Mouse (Mus musculus): ENCODE measurements at regions not wholly inside any gene's neighbourhood (a gene's known extent, or its start where the extent isn't known, plus 50 kb on each side); places are given as distances from the start of the nearest gene placed in this dataset.

DNA sequence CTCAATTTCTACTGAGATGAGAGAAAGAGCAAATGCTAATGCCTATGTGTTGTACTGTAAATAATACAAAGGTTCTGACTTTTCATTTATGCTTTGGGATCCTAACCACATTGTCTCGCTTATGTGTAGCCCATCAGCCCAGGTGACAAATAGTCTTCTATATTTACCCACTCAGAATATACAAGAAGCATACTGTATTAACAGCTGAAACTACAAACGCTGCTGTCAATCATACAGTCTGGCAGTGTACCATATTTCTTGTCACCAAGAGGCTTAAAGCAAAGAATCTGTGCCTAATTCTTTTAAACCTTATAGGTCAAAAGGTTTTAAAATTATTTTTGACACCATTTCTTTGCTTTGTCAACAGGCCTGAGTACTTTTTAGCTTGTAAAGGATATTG is 160.8 kb upstream of the Pitx2 start:
- in situ Hi-C loops (cut with MboI, MseI): no loop called here

GRCm38 (mm10) chr3:129044834-129045233 is 154.8 kb upstream of the Pitx2 start:
- in situ Hi-C loops (cut with MboI, MseI): no loop called here

- in situ Hi-C loops (cut with MboI, MseI): no loop called here
Measured at GRCm38 (mm10) chr3:129049899-129050597, 149.6 kb upstream of the Pitx2 start.

- in situ Hi-C loops (cut with MboI, MseI): no loop called here
Measured at GRCm38 (mm10) chr3:129065457-129066364, 134.0 kb upstream of the Pitx2 start.

DNA sequence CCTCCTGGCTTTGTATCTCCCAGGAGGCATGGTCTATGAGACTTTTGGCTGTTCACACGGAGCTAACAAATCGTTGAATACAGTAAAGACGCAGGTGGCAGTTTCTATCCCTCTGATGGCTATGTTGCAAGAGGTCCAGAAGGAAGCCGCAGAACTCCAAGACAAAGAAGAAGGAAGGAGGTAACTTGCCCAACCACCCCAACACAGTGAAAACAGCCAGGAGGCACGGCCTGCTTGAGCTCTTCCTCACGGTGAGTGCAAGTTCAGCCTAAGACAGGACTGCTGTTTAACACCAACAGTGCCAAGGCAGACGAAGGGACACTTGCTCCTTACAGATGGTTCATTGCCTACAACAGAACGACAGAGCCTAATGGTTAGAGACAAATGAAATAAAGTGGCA is 130.0 kb upstream of the Pitx2 start:
- in situ Hi-C loops (cut with MboI, MseI): no loop called here

- in situ Hi-C loops (cut with MboI, MseI): no loop called here
Measured at GRCm38 (mm10) chr3:129070521-129070933, 129.2 kb upstream of the Pitx2 start.

GRCm38 (mm10) chr3:129071002-129071401 is 128.7 kb upstream of the Pitx2 start:
- in situ Hi-C loops (cut with MboI, MseI): no loop called here

GRCm38 (mm10) chr3:129076396-129076795 is 123.3 kb upstream of the Pitx2 start:
- in situ Hi-C loops (cut with MboI, MseI): no loop called here

GRCm38 (mm10) chr3:129103786-129104440 is 95.8 kb upstream of the Pitx2 start:
- in situ Hi-C loops (cut with MboI, MseI): no loop called here

- in situ Hi-C loops (cut with MboI, MseI): no loop called here
Measured at GRCm38 (mm10) chr3:129104811-129105210, 94.9 kb upstream of the Pitx2 start.

DNA sequence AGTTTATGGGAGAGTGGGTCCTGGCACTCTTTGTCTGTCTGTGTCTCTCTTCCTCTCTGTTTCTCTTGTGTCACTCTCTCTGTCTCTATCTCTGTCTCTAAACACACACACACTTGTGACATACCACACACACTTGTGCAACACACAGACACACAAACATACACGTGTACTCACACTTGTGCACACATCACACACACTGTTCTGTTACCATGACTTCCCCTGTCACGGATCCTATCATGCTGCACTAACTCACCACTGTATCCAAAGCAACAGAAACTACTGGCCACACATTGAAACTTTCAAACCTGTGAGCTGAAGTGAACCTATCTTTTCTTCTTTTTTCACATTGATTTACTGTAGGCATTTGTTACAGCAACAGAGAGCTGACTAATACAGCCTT is 93.5 kb upstream of the Pitx2 start:
- in situ Hi-C loops (cut with MboI, MseI): no loop called here

DNA sequence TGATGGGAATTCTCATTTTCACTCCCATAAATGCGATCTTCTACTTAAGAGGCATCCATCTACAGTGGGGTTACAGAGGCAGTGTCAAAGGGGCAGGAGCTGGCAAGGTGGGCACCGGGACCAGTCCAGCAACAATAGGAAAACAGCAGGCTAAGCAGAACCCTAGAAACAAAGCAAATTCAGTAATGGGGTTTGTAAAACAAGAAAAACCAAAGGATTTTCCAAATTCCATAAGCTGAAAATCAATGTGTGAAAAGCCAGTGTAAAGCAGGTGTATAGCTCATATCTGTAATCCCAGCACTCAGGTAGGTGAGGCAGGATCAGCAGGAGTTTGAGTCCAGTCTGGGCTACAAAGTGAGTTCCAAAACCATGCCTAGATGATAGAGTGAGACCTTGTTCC is 69.2 kb upstream of the Pitx2 start:
- in situ Hi-C loops (cut with MboI, MseI): no loop called here

- in situ Hi-C loops (cut with MboI, MseI): no loop called here
Measured at GRCm38 (mm10) chr3:129131140-129131539, 68.5 kb upstream of the Pitx2 start.

GRCm38 (mm10) chr3:129131877-129132433 is 67.7 kb upstream of the Pitx2 start:
- in situ Hi-C loops (cut with MboI, MseI): no loop called here
